Mouse (Mus musculus) liver, embryonic 12.5 days (tissue): Measurements from ENCODE around the gene Smpd3. TPM values are rescaled to one million over a fixed set of nuclear protein-coding genes. Genes with fewer than 3 reads are reported as not detected.

Experiments used
- ATAC-seq: fragments of 200-750 bp; cut with Nextera tagmentation; 2 replicates; pipeline ENCODE4 v1.8.0; 2017; ENCODE audit warnings: moderate number of reproducible peaks, mild to moderate bottlenecking, moderate library complexity
- H3K27ac ChIP-seq: fragments of 300-500 bp; sonication (generic); 2 replicates; pipeline ENCODE4 v1.5.1; 2016; ENCODE audit warnings: mild to moderate bottlenecking
- H3K27me3 ChIP-seq: fragments of 300-500 bp; sonication (generic); replicated peaks from 2 replicates; pipeline ENCODE4 v1.6.1; 2016; ENCODE audit warnings: mild to moderate bottlenecking, moderate library complexity
- H3K36me3 ChIP-seq: fragments of 300-500 bp; sonication (generic); 2 replicates; pipeline ENCODE4 v1.6.1; 2016; ENCODE audit warnings: mild to moderate bottlenecking, moderate library complexity
- H3K4me1 ChIP-seq: fragments of 300-500 bp; sonication (generic); 2 replicates; pipeline ENCODE4 v1.6.1; 2016
- H3K4me2 ChIP-seq: fragments of 300-500 bp; sonication (generic); 2 replicates; pipeline ENCODE4 v1.6.1; 2016; ENCODE audit warnings: mild to moderate bottlenecking, moderate library complexity
- H3K4me3 ChIP-seq: fragments of 300-500 bp; sonication (generic); 2 replicates; pipeline ENCODE4 v1.5.1; 2016; ENCODE audit warnings: mild to moderate bottlenecking, moderate library complexity
- H3K9ac ChIP-seq: fragments of 300-500 bp; sonication (generic); 2 replicates; pipeline ENCODE4 v1.6.1; 2016; ENCODE audit warnings: mild to moderate bottlenecking, moderate library complexity
- H3K9me3 ChIP-seq: fragments of 300-500 bp; sonication (generic); replicated peaks from 2 replicates; pipeline ENCODE4 v1.6.1; 2016; ENCODE audit warnings: mild to moderate bottlenecking, moderate library complexity
- WGBS: fragments of 180-500 bp; shearing (Covaris S2); methylation state at CpG from one replicate; pipeline ENCODE4 v1.1.7; 2016; ENCODE audit not compliant: insufficient replicate concordance; 5-methylcytosine and 5-hydroxymethylcytosine counted together
- polyA plus RNA-seq: library from polyadenylated mRNA; unstranded; fragments of >200 nt; fragmentation: Nextera tagmentation; extraction: Ambion mirVana; gene quantifications from 2 replicates; pipeline ENCODE4 v1.2.1, GENCODE M21; 2016

The Smpd3 gene
- polyA plus RNA-seq, 1 experiment from 2014 or later = 0.92 TPM

DNA sequence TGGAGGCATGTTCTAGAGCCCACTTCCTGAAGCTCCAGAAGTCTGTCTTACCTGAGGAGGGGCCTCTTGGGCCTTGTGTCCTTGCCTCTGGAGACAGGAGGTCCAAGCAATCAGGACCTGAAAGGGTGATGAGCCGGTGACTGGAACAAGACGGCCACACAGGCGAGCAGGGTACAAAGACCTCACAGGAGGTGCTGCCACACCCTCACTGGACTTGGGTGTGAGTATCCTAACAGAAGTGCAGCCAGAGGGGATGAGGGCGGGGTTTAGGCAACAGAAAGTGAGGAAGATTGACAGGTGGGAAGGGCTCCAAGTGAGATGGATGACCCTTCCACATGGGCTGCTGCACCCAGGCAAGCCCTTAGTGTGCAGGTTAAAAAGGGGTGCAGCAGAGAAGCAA, 56.9 kb downstream of the Smpd3 start:
- Histone ChIP-seq H3K4me2 (no peak overlapping the region), H3K27ac (no peak overlapping the region), H3K9me3 (no peaks in the 10 kb centered on the region), H3K4me1 (0 out of 2 replicates have a peak, but pooled peaks cover 5% of the 10 kb centered on the region), H3K36me3 (no peaks in the 10 kb centered on the region), H3K9ac (no peak overlapping the region), H3K27me3 (peaks cover 9% of the 10 kb centered on the region), H3K4me3 (no peak overlapping the region)
- 48% methylated on average over 4 of the region's 4 CpGs for WGBS
- ATAC-seq = no peak

DNA sequence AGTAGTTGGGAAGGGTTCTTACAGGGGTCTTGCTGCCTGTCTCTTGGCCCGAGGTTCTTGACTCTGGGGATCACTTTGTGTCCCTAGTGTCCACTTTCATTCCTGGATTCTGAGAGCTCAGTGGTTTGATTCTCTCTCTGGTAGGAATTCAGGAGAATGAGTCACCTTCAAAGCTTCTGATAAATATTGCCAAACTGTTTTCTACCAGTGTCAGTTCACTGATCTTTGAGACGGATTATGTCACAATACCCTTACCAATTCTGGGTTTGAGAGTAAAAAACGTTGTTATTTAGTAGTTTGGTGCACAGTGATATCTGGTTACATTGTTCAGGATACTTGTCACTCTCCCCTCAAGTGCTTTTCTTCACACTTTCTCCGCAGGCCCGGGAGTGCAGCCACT, 57.6 kb downstream of the Smpd3 start:
- 0 out of 2 replicates have a peak, but pooled peaks cover 5% of the 10 kb centered on the region for H3K4me1 ChIP-seq
- H3K9me3 ChIP-seq = no peaks in the 10 kb centered on the region
- no peak overlapping the region for H3K9ac ChIP-seq
- WGBS = 47% methylated on average over 5 of the region's 5 CpGs
- no peaks in the 10 kb centered on the region for H3K36me3 ChIP-seq
- H3K27ac ChIP-seq = no peak overlapping the region
- H3K27me3 ChIP-seq = peaks cover 9% of the 10 kb centered on the region; the same call in 1 of the 2 replicates
- H3K4me3 ChIP-seq = no peak overlapping the region
- ATAC-seq = no peak
- H3K4me2 ChIP-seq = no peak overlapping the region

DNA sequence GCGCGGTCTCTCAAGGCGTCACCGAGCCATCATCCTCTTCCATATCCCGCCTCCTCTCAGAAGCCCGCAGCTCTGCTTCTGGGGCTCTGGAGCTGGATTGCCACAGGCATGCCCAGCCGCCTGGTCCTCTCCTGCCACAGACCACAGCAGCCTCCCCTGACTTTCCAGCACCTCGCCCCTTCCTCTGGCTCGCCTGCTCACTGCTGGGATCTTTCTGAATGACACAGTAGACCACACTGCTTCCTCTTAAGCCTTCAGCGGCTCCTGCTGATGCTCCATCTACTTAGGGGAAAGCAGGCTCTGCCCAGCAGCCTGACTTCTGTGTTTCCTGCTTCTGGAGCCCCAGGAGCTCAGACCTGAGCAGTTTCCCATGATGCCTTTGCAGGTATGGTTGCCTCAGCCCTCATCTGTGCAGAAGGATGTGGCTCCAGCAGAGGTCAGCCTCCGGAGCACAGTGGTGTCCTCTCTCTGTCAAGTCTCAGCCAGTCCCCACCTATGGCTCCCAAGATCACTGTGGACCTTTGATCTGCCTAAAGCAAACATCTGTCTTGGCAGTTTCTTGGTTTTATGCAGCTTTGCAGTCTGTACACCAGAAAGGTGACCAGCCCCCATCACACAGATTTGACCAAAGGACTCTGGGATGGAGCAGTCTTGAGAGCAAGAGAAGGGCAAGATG, 59.3 kb downstream of the Smpd3 start:
- H3K27me3 ChIP-seq = peaks cover 9% of the 10 kb centered on the region; the same call in 1 of the 2 replicates
- H3K4me1 ChIP-seq = 0 out of 2 replicates have a peak, but pooled peaks cover 5% of the 10 kb centered on the region
- no peak for ATAC-seq
- 51% methylated on average over 11 of the region's 11 CpGs for WGBS
- H3K36me3 ChIP-seq = no peaks in the 10 kb centered on the region
- no peaks in the 10 kb centered on the region for H3K9me3 ChIP-seq
- H3K27ac ChIP-seq = no peak overlapping the region
- H3K4me2 ChIP-seq = no peak overlapping the region
- no peak overlapping the region for H3K4me3 ChIP-seq
- H3K9ac ChIP-seq = no peak overlapping the region

GRCm38 (mm10) chr8:106276709-106277317, 61.0 kb downstream of the Smpd3 start:
- WGBS = 72% methylated on average over 5 of the region's 5 CpGs
- no peaks in the 10 kb centered on the region for H3K36me3 ChIP-seq
- ATAC-seq = no peak

DNA sequence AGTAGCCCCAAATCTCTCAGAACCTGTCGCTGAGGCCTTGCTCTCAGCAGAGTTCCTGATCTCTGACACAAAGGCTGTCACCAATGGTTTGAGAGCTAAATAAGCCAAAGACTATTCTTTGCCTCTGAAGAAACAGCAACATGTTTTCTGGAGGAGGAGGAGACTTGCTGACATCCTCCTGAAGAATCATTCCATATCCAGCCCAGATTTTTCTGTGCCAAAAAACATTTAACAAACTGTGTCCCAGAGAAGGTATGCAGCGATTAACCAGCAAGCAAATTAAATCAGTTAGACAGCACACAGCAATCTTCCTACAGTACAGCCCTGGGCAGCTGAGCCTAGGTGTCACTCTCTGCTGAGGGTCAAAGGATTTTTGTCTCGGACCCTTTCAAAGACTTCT, 64.3 kb downstream of the Smpd3 start:
- Histone ChIP-seq H3K9me3 (no peaks in the 10 kb centered on the region), H3K4me3 (no peak overlapping the region), H3K27ac (no peak overlapping the region), H3K36me3 (no peaks in the 10 kb centered on the region), H3K9ac (no peak overlapping the region), H3K27me3 (no peaks in the 10 kb centered on the region; the same call in 1 of the 2 replicates), H3K4me1 (no peaks in the 10 kb centered on the region), H3K4me2 (no peak overlapping the region)
- ATAC-seq = no peak
- WGBS = 60% methylated on average over 3 of the region's 3 CpGs

More at GRCm38 (mm10) chr8:106276709-106277317, 61.0 kb downstream of the Smpd3 start:
- Histone ChIP-seq H3K4me3 (no peak overlapping the region), H3K4me1 (no peaks in the 10 kb centered on the region), H3K9me3 (no peaks in the 10 kb centered on the region), H3K27ac (no peak overlapping the region), H3K9ac (no peak overlapping the region), H3K4me2 (no peak overlapping the region), H3K27me3 (peaks cover 7% of the 10 kb centered on the region)

GRCm38 (mm10) chr8:106271378-106271777, 66.4 kb downstream of the Smpd3 start:
- no peak for ATAC-seq
- Histone ChIP-seq H3K4me1 (no peaks in the 10 kb centered on the region), H3K9me3 (no peaks in the 10 kb centered on the region), H3K27ac (no peak overlapping the region), H3K27me3 (no peaks in the 10 kb centered on the region; the same call in none of the 2 replicates), H3K9ac (no peak overlapping the region), H3K4me2 (no peak overlapping the region), H3K4me3 (no peak overlapping the region), H3K36me3 (no peaks in the 10 kb centered on the region)
- WGBS = 25% methylated on average over 4 of the region's 4 CpGs

- Histone ChIP-seq H3K36me3 (no peaks in the 10 kb centered on the region), H3K9me3 (no peaks in the 10 kb centered on the region), H3K4me3 (no peak overlapping the region), H3K4me2 (no peak overlapping the region), H3K27me3 (no peaks in the 10 kb centered on the region; the same call in none of the 2 replicates), H3K27ac (no peak overlapping the region), H3K4me1 (no peaks in the 10 kb centered on the region), H3K9ac (no peak overlapping the region)
- no peak for ATAC-seq
- 55% methylated on average over 5 of the region's 5 CpGs for WGBS
These were observed 67.0 kb downstream of the Smpd3 start for GRCm38 (mm10) chr8:106270804-106271203.

GRCm38 (mm10) chr8:106268710-106269346, 69.0 kb downstream of the Smpd3 start:
- H3K27me3 ChIP-seq = no peaks in the 10 kb centered on the region; the same call in none of the 2 replicates
- no peak for ATAC-seq
- no peak overlapping the region for H3K27ac ChIP-seq
- 53% methylated on average over 5 of the region's 5 CpGs for WGBS
- no peak overlapping the region for H3K9ac ChIP-seq
- no peaks in the 10 kb centered on the region for H3K36me3 ChIP-seq
- no peak overlapping the region for H3K4me3 ChIP-seq
- H3K4me1 ChIP-seq = no peaks in the 10 kb centered on the region
- H3K4me2 ChIP-seq = no peak overlapping the region
- H3K9me3 ChIP-seq = no peaks in the 10 kb centered on the region

- 74% methylated on average over 17 of the region's 17 CpGs for WGBS
- Histone ChIP-seq H3K4me3 (no peak overlapping the region), H3K27ac (no peak overlapping the region), H3K4me1 (peaks cover 5% of the 10 kb centered on the region; the same call in 1 of the 2 replicates), H3K36me3 (peaks cover 2% of the 10 kb centered on the region; the same call in 1 of the 2 replicates), H3K9ac (no peak overlapping the region), H3K27me3 (no peaks in the 10 kb centered on the region; the same call in 1 of the 2 replicates), H3K4me2 (no peak overlapping the region), H3K9me3 (no peaks in the 10 kb centered on the region)
- ATAC-seq = no peak
These were observed 72.4 kb downstream of the Smpd3 start for GRCm38 (mm10) chr8:106265398-106265797.

DNA sequence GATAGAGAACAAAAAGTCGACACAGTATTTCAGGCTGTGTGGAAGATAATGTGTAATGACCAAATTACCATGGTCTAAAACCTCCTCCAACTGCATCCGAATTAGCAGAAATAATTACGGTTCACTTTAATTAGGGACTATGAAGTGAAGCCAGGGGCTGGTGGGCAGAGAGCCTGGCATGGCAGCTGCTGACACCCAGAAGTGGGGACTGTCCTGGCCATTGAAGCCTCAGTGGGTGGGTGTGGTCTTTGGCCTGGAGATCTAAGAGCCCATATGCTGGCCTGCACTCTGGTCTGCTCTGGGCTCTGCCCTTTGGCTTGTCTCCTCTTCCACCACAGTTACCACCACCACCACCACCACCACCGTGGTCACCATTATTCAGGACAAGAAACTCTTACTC, 73.9 kb downstream of the Smpd3 start:
- H3K4me3 ChIP-seq = no peak overlapping the region
- no peak overlapping the region for H3K27ac ChIP-seq
- no peaks in the 10 kb centered on the region; the same call in 1 of the 2 replicates for H3K27me3 ChIP-seq
- ATAC-seq = no peak
- no peak overlapping the region for H3K9ac ChIP-seq
- H3K4me1 ChIP-seq = peaks cover 5% of the 10 kb centered on the region; the same call in 1 of the 2 replicates
- H3K4me2 ChIP-seq = no peak overlapping the region
- H3K9me3 ChIP-seq = no peaks in the 10 kb centered on the region
- 74% methylated on average over 4 of the region's 4 CpGs for WGBS
- H3K36me3 ChIP-seq = peaks cover 15% of the 10 kb centered on the region; the same call in 1 of the 2 replicates

GRCm38 (mm10) chr8:106262343-106262742, 75.4 kb downstream of the Smpd3 start:
- ATAC-seq = no peak
- 56% methylated on average over 5 of the region's 5 CpGs for WGBS
- H3K27ac ChIP-seq = no peak overlapping the region

DNA sequence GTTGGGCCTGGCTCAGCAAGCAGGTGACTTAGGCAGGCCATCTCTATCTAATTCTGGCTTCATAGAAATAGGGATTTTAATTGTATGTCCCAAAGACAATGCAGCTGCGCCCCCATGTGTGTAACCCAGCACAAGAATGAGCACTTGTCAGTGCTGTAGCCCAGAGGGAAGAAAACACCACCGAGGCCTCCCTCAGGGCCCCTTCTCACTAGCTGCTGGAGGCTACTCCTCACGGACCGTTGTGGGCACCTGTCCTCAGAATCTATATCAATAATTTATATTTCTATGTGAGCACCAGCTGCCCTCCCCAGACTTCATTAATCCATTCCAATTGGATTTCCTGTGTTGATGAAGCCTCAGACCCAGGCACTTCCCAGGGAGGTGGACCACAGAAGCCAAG, 76.9 kb downstream of the Smpd3 start:
- no peak overlapping the region for H3K27ac ChIP-seq
- H3K9ac ChIP-seq = no peak overlapping the region
- no peaks in the 10 kb centered on the region for H3K27me3 ChIP-seq
- H3K9me3 ChIP-seq = no peaks in the 10 kb centered on the region
- peaks cover 5% of the 10 kb centered on the region; the same call in 1 of the 2 replicates for H3K4me1 ChIP-seq
- no peak for ATAC-seq
- no peak overlapping the region for H3K4me2 ChIP-seq
- H3K36me3 ChIP-seq = peaks cover 24% of the 10 kb centered on the region; the same call in 1 of the 2 replicates
- 80% methylated on average over 4 of the region's 4 CpGs for WGBS
- H3K4me3 ChIP-seq = no peak overlapping the region

More at GRCm38 (mm10) chr8:106262343-106262742, 75.4 kb downstream of the Smpd3 start:
- H3K36me3 ChIP-seq = peaks cover 20% of the 10 kb centered on the region; the same call in 1 of the 2 replicates
- H3K9ac ChIP-seq = no peak overlapping the region
- H3K4me1 ChIP-seq = peaks cover 5% of the 10 kb centered on the region; the same call in 1 of the 2 replicates
- H3K27me3 ChIP-seq = no peaks in the 10 kb centered on the region
- no peak overlapping the region for H3K4me3 ChIP-seq
- H3K4me2 ChIP-seq = no peak overlapping the region
- no peaks in the 10 kb centered on the region for H3K9me3 ChIP-seq
